Mouse (Mus musculus) ES-Bruce4 (cell line): ENCODE measurements around the gene Krt82.

Experiments used
- CTCF ChIP-seq: IDR thresholded peaks from one replicate; pipeline ENCODE4 v1.8.1; 2011; ENCODE audit warnings: low read depth, low read length
- POLR2A ChIP-seq: IDR thresholded peaks from one replicate; pipeline ENCODE4 v1.8.1; 2011; ENCODE audit warnings: low read length; ENCODE audit not compliant: insufficient read depth

DNA sequence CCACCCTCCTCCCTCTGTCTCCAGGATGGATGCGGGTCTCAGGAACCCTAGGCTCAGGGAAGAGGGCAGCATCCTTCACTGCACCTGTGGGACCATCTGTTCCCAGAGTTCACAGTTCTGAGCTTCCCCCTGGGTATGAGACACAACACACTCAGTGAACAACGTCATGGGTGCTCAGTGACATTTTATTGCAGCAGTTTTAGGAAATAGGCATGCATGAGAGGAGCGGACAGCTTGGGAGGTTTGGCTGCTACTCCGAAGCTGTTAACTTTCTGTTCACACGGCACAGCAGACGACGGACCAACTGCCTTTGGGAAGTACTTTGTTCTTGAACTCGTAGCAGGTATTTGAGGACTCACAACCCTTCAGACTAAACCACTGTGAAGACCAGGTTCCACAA, 1.7 kb upstream of the Krt82 start:
- TF ChIP-seq CTCF: no peak
- TF ChIP-seq POLR2A: no peak
